Mouse (Mus musculus): ENCODE data around the gene Nek6. TPM values are rescaled to one million over a fixed set of nuclear protein-coding genes. Genes with fewer than 3 reads are reported as not detected.
A peak's percentile ranks its signal among the peaks of the same experiment; 100 is the strongest.

Gene Nek6
- total and polyA plus RNA-seq, 3 experiments = 3.7 to 5.4 TPM; not detected in 1

DNA sequence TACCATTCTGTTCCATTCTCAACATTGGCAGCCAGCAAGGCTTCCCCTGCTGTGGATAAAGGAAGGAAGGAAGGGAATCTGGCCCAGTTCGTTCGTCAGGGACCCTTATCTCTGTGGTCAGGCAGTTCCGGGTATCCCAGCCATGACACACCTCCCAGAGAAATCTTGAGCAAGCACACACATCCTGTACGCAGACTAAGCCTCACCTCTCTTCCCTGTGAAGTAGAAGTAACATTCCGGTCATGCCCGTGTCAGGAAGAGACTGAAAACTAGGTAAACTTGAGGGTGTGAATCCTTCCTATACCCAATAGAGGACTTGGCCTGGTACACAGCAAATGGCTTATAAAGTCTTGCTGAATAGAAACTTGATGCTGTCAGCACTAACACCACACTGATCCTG lies 21.9 kb downstream of the Nek6 start:
- no peaks in the 10 kb centered on the region for H3K27me3 ChIP-seq (ENCODE audit: control insufficient read depth in 1 of 2, insufficient read depth in 2 of 2, low read length in 2 of 2)
- peak overlapping the region; percentile 4; the same call in 1 of the 2 replicates for H3K9ac ChIP-seq (ENCODE audit: control insufficient read depth, low read depth, low read length, poor library complexity, severe bottlenecking)
- peak overlapping the region; percentile 20; the same call in 1 of the 2 replicates for H3K27ac ChIP-seq (ENCODE audit: control insufficient read depth, low read depth, low read length)
- H3K79me2 ChIP-seq (ENCODE audit: control insufficient read depth, insufficient read depth, low read length, poor library complexity) = no peaks in the 10 kb centered on the region
- no peak overlapping the region for H3K4me3 ChIP-seq (ENCODE audit: control insufficient read depth in 1 of 2, insufficient read depth in 1 of 2, low read depth in 2 of 2, low read length in 2 of 2)
- H3K36me3 ChIP-seq (ENCODE audit: control insufficient read depth in 1 of 2, insufficient read depth in 2 of 2, low read length in 2 of 2) = peaks cover 0 to 41% of the 10 kb centered on the region in 2 experiments; a peak in 2 of 4 replicates
- DNase-seq (ENCODE audit: low read depth, low spot score) = peak; percentile 76
- no peaks in the 10 kb centered on the region for H3K9me3 ChIP-seq (replicated peaks; ENCODE audit: insufficient read depth, low read length)
- H3K4me1 ChIP-seq (ENCODE audit: control insufficient read depth in 1 of 2, insufficient read depth in 2 of 2, low read length in 2 of 2) = peaks cover 0 to 60% of the 10 kb centered on the region in 2 experiments; a peak in 3 of 4 replicates
- TF ChIP-seq TCF12 (IDR thresholded peaks at IDR 0.05; ENCODE audit: low read depth, low read length) (peak; percentile 74), NRF1 (IDR thresholded peaks at IDR 0.05; ENCODE audit: insufficient read depth, low read depth, low read length, poor library complexity, severe bottlenecking) (no peak), ZNF384 (IDR thresholded peaks at IDR 0.05; ENCODE audit: low read depth, low read length) (no peak), POLR2A (IDR thresholded peaks at IDR 0.05; ENCODE audit: control insufficient read depth in 1 of 2, insufficient read depth in 1 of 2, low read depth in 1 of 2, low read length in 2 of 2, poor library complexity in 1 of 2) (no peak), SMC3 (IDR thresholded peaks at IDR 0.05; ENCODE audit: low read depth, low read length) (no peak), MAFK (IDR thresholded peaks at IDR 0.05; ENCODE audit: borderline replicate concordance, low read depth, low read length) (no peak), ZMIZ1 (IDR thresholded peaks at IDR 0.05; ENCODE audit: low read depth, low read length) (no peak), KAT2A (conservative IDR thresholded peaks at IDR 0.05; ENCODE audit: low read depth, low read length) (no peak), RCOR1 (IDR thresholded peaks at IDR 0.05; ENCODE audit: low read depth, low read length) (peak; percentile 89), GATA1 (IDR thresholded peaks at IDR 0.05; ENCODE audit: low read depth, low read length) (peak; percentile 86), MAZ (IDR thresholded peaks at IDR 0.05; ENCODE audit: low read depth, low read length) (no peak), ETS1 (IDR thresholded peaks at IDR 0.05; ENCODE audit: low read depth, low read length) (peak; percentile 48; the same call in 1 of the 2 replicates), MYC (IDR thresholded peaks at IDR 0.05; ENCODE audit: low read depth, low read length) (no peak), CTCF (IDR thresholded peaks at IDR 0.05 in 2 of 3, conservative IDR thresholded peaks at IDR 0.05 in 1 of 3; ENCODE audit: control insufficient read depth in 1 of 3, insufficient read depth in 1 of 3, low read depth in 2 of 3, low read length in 3 of 3, poor library complexity in 1 of 3, severe bottlenecking in 1 of 3) (no peak), POLR2AphosphoS5 (IDR thresholded peaks at IDR 0.05; ENCODE audit: borderline replicate concordance, low read depth, low read length) (no peak), SIN3A (IDR thresholded peaks at IDR 0.05; ENCODE audit: low read length) (peak; percentile 33; the same call in 1 of the 2 replicates), CHD2 (IDR thresholded peaks at IDR 0.05; ENCODE audit: low read length) (no peak), MXI1 (IDR thresholded peaks at IDR 0.05; ENCODE audit: low read depth, low read length) (no peak), CHD1 (IDR thresholded peaks at IDR 0.05; ENCODE audit: low read depth, low read length) (no peak), TAL1 (IDR thresholded peaks at IDR 0.05; ENCODE audit: low read length) (peak; percentile 89), HCFC1 (IDR thresholded peaks at IDR 0.05; ENCODE audit: low read depth, low read length) (no peak), NELFE (IDR thresholded peaks at IDR 0.05; ENCODE audit: low read depth, low read length) (no peak), MEF2A (IDR thresholded peaks at IDR 0.05; ENCODE audit: extremely low read depth, insufficient replicate concordance, low read depth, low read length, poor library complexity, severe bottlenecking) (no peak), EP300 (IDR thresholded peaks at IDR 0.05; ENCODE audit: low read depth in 1 of 2, low read length in 2 of 2) (peak; percentile 79 to 88), MYB (IDR thresholded peaks at IDR 0.05; ENCODE audit: low read depth, low read length) (no peak), UBTF (IDR thresholded peaks at IDR 0.05; ENCODE audit: borderline replicate concordance, insufficient read depth, low read depth, low read length) (no peak), USF1 (IDR thresholded peaks at IDR 0.05; ENCODE audit: low read depth, low read length) (no peak), RAD21 (IDR thresholded peaks at IDR 0.05; ENCODE audit: low read depth, low read length) (no peak), MAX (IDR thresholded peaks at IDR 0.05; ENCODE audit: low read length) (no peak), USF2 (IDR thresholded peaks at IDR 0.05; ENCODE audit: borderline replicate concordance in 1 of 2, insufficient read depth in 1 of 2, low read depth in 1 of 2, low read length in 2 of 2) (no peak), POLR2AphosphoS2 (IDR thresholded peaks at IDR 0.05; ENCODE audit: low read length) (no peak), ZC3H11A (IDR thresholded peaks at IDR 0.05; ENCODE audit: low read depth, low read length) (no peak), E2F4 (IDR thresholded peaks at IDR 0.05; ENCODE audit: borderline replicate concordance, low read depth, low read length) (no peak), ELF1 (IDR thresholded peaks at IDR 0.05; ENCODE audit: low read depth, low read length) (no peak), GABPA (IDR thresholded peaks at IDR 0.05; ENCODE audit: low read depth, low read length) (no peak), JUND (IDR thresholded peaks at IDR 0.05; ENCODE audit: low read depth, low read length) (no peak), TBP (IDR thresholded peaks at IDR 0.05; ENCODE audit: low read depth, low read length) (no peak), ZKSCAN1 (IDR thresholded peaks at IDR 0.05; ENCODE audit: low read depth, low read length) (no peak)

Data from MEL (cell line).